ENCODE assay signal across 12 mouse cellular contexts in genomic region chr5:134347066-134347465, GRCm38 (mm10). TPM values are rescaled to one million over a fixed set of nuclear protein-coding genes. Genes with fewer than 3 reads are reported as not detected.
DNase-seq lines count a peak whose midpoint lies in the region; ATAC-seq and TF ChIP-seq lines count a peak whose summit lies in the region.
"Had no signal": no experiment of that assay in that cellular context is flagged by ENCODE, and none has a peak within 500 bp of the region (broad histone marks: within the 10 kb centered on the region; RNA-seq: fewer than 3 reads in every experiment).

No protein-coding gene starts in this region.

- ATAC-seq in liver, embryonic 14.5 days (ENCODE audit: insufficient read depth), result no peak
- ATAC-seq in megakaryocyte, adult 5-6 weeks (ENCODE audit: poor library complexity, severe bottlenecking), result no peak
- ATAC-seq: intestine, embryonic 15.5 days had no signal

- peak; percentile 72 for TF ChIP-seq CTCF in liver, embryonic 14.5 days (IDR thresholded peaks at IDR 0.05; ENCODE audit: low read depth)
- TF ChIP-seq CTCF in cortical plate, adult 2 months (IDR thresholded peaks at IDR 0.05; ENCODE audit: extremely low read depth, insufficient read depth, low read length), result peak; percentile 32

- no peaks in the 10 kb centered on the region for H3K27me3 ChIP-seq in liver, embryonic 14.5 days (ENCODE audit: control insufficient read depth, insufficient read depth, low read length)
- H3K27me3 ChIP-seq: intestine, embryonic 15.5 days; limb, embryonic 15.5 days; midbrain, embryonic 12.5 days had no signal

- H3K9me3 ChIP-seq in liver, embryonic 14.5 days (ENCODE audit: control insufficient read depth, low read length), result no peaks in the 10 kb centered on the region
- H3K9me3 ChIP-seq: intestine, embryonic 15.5 days; limb, embryonic 15.5 days; midbrain, embryonic 12.5 days had no signal

- no peak overlapping the region for H3K4me2 ChIP-seq in liver, embryonic 14.5 days (ENCODE audit: low read depth)
- H3K4me2 ChIP-seq: intestine, embryonic 15.5 days; limb, embryonic 15.5 days; midbrain, embryonic 12.5 days had no signal

- 50% methylated on average over 2 of the region's 2 CpGs for WGBS in liver, embryonic 14.5 days (ENCODE audit: insufficient replicate concordance)

- H3K27ac ChIP-seq in liver, embryonic 14.5 days, result no peak overlapping the region
- H3K27ac ChIP-seq in cortical plate, adult 2 months (ENCODE audit: insufficient read depth, low read length), result no peak overlapping the region
- H3K27ac ChIP-seq: intestine, embryonic 15.5 days; limb, embryonic 15.5 days; midbrain, embryonic 12.5 days had no signal

- no peaks in the 10 kb centered on the region for H3K36me3 ChIP-seq in liver, embryonic 14.5 days (replicated peaks; ENCODE audit: control insufficient read depth, insufficient read depth, low read depth)
- H3K36me3 ChIP-seq: intestine, embryonic 15.5 days; limb, embryonic 15.5 days; midbrain, embryonic 12.5 days had no signal

- no peak overlapping the region for H3K9ac ChIP-seq in liver, embryonic 14.5 days (replicated peaks)
- H3K9ac ChIP-seq: intestine, embryonic 15.5 days; limb, embryonic 15.5 days; midbrain, embryonic 12.5 days had no signal

- no peak for TF ChIP-seq EP300 in liver, embryonic 14.5 days (IDR thresholded peaks at IDR 0.05; ENCODE audit: low read depth)

- DNase-seq in cerebellum, adult 8-10 months, result peak; percentile 10
- DNase-seq in cerebellum, adult 9-10 months, result no peak
- no peak for DNase-seq in liver, embryonic 14.5 days (ENCODE audit: low read depth in 3 of 3, low spot score in 3 of 3)
- DNase-seq in liver, result no peak
- DNase-seq in CD4-positive, CD25-positive, alpha-beta regulatory T cell, adult 2 months (ENCODE audit: low read depth, low spot score), result peak; percentile 69
- DNase-seq in left cerebral cortex, adult 18-20 months (ENCODE audit: low spot score in 2 of 2), result no peak
- DNase-seq: cerebellum, adult 9-11 months had no signal

- no peak for TF ChIP-seq POLR2A in cortical plate, adult 2 months (IDR thresholded peaks at IDR 0.05; ENCODE audit: extremely low read depth, insufficient read depth, low read length)

- H3K4me3 ChIP-seq in liver, embryonic 14.5 days (ENCODE audit: insufficient read depth in 1 of 2, low read depth in 2 of 2, low read length in 2 of 2), result no peak overlapping the region
- no peak overlapping the region for H3K4me3 ChIP-seq in cortical plate, adult 2 months (ENCODE audit: insufficient read depth, low read length)
- H3K4me3 ChIP-seq: intestine, embryonic 15.5 days; limb, embryonic 15.5 days; midbrain, embryonic 12.5 days had no signal

- peaks cover 5 to 9% of the 10 kb centered on the region in 2 experiments for H3K4me1 ChIP-seq in liver, embryonic 14.5 days (replicated peaks; ENCODE audit: control insufficient read depth in 2 of 2, insufficient read depth in 2 of 2, low read length in 1 of 2)
- peaks cover 1% of the 10 kb centered on the region; the same call in 1 of the 2 replicates for H3K4me1 ChIP-seq in cortical plate, adult 2 months (ENCODE audit: control insufficient read depth, insufficient read depth, low read length)

RNA-seq across cellular contexts. Expression of gene Gtf2i, which starts 32.5 kb away (rescaled TPM):
- polyA plus RNA-seq in liver, embryonic 14.5 days (2012; rRNA removed), result 19.5 and 26.5 TPM in 2 replicates
- 26.1 and 29.8 TPM in 2 replicates for polyA plus RNA-seq in liver, embryonic 14.5 days (2014; fragmentation: Nextera tagmentation; extraction: Ambion mirVana)
- 149 and 157 TPM in 2 replicates for polyA plus RNA-seq in cortical plate, adult 2 months (2012; rRNA removed)
- 24.8 and 31.2 TPM in 2 replicates for total RNA-seq in megakaryocyte, adult 5-6 weeks (2015)
- total RNA-seq in megakaryocyte, adult 5-6 weeks (2017), result 15.5 and 23.6 TPM in 2 replicates
- total RNA-seq in left cerebral cortex, adult 18-20 months (2021), result 100 to 1,000 TPM; 204 to 207 TPM

Comparison
In these comparisons a context has a peak if more than half of its experiments do, and no peak if none do; other contexts are left out.
1. DNase-seq: peak in cerebellum, adult 8-10 months (single experiment) and CD4-positive, CD25-positive, alpha-beta regulatory T cell, adult 2 months (single experiment); none in cerebellum, adult 9-10 months (single experiment), liver, embryonic 14.5 days (0 of 3), liver (single experiment) and left cerebral cortex, adult 18-20 months (0 of 2).
2. RNA of gene Gtf2i, which starts 32.5 kb away (total RNA-seq): 204 to 207 TPM in left cerebral cortex, adult 18-20 months; 15.5 to 31.2 TPM in megakaryocyte, adult 5-6 weeks; every median in the first group is over 4 times any median in the second.